In the genomic region with DNA sequence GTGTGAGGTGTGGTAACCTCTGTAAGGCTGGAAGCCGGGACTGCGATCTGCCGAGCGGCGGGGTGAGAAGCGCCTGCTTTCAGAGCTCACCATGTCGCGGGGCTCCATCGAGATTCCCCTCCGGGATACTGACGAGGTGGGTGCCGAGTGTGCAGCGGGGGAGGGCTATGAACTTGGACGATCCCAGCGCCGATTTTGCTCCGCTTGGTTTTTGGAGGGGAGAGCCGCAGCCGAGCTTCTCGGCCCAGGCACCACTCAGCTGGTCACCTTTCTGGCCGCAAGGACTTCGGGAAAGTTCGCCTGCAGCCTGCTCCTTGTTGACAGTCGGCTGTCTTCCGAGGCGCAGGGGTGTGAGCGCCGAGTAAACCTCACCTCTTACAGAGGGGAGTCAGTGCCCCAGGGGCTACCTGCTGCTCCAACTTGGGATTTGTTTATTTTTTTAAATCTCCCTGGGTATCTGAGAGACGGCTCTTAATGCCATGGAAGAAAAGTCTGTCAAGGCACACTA, we compare ENCODE assay signal across 8 mouse cellular contexts. TPM values are rescaled to one million over a fixed set of nuclear protein-coding genes. Genes with fewer than 3 reads are reported as not detected.
A peak's percentile ranks its signal among the peaks of the same experiment; 100 is the strongest.
DNase-seq lines count a peak whose midpoint lies in the region; ATAC-seq and TF ChIP-seq lines count a peak whose summit lies in the region.

No protein-coding gene starts in this region.

- peak overlapping the region; percentile 82 for H3K4me3 ChIP-seq in heart, embryonic 12.5 days
- peak overlapping the region; percentile 91 to 99 for H3K4me3 ChIP-seq in ES-E14 (ENCODE audit: insufficient read depth in 1 of 2, low read depth in 1 of 2, low read length in 2 of 2, poor library complexity in 1 of 2, severe bottlenecking in 1 of 2)
- peak overlapping the region; percentile 90 for H3K4me3 ChIP-seq in forebrain, postnatal 0 days (ENCODE audit: low read depth, low read length)
- H3K4me3 ChIP-seq in lung, embryonic 16.5 days (ENCODE audit: low read length) = peak overlapping the region; percentile 78

- H3K36me3 ChIP-seq in heart, embryonic 12.5 days = peaks cover 16% of the 10 kb centered on the region
- H3K36me3 ChIP-seq in ES-E14 (ENCODE audit: control insufficient read depth, insufficient read depth, low read length, poor library complexity, severe bottlenecking) = peaks cover 5% of the 10 kb centered on the region
- peaks cover 12% of the 10 kb centered on the region for H3K36me3 ChIP-seq in forebrain, postnatal 0 days (ENCODE audit: insufficient read depth)
- H3K36me3 ChIP-seq in lung, embryonic 16.5 days (ENCODE audit: control insufficient read depth, insufficient read depth, low read length) = peaks cover 2% of the 10 kb centered on the region

- H3K27ac ChIP-seq in heart, embryonic 12.5 days (ENCODE audit: poor library complexity, severe bottlenecking) = peak overlapping the region; percentile 94
- H3K27ac ChIP-seq in ES-E14 (ENCODE audit: insufficient read depth, low read depth, low read length, poor library complexity, severe bottlenecking) = no peak overlapping the region
- H3K27ac ChIP-seq in forebrain, postnatal 0 days (ENCODE audit: low read depth, low read length) = peak overlapping the region; percentile 91
- peak overlapping the region; percentile 90 for H3K27ac ChIP-seq in lung, embryonic 16.5 days (ENCODE audit: low read length)

- peak; percentile 33 for ATAC-seq in heart, embryonic 12.5 days (ENCODE audit: insufficient number of reproducible peaks, low FRiP score)
- peak; percentile 74 for ATAC-seq in forebrain, postnatal 0 days
- ATAC-seq in lung, embryonic 16.5 days (ENCODE audit: low read depth) = peak; percentile 42

- no peaks in the 10 kb centered on the region for H3K27me3 ChIP-seq in heart, embryonic 12.5 days (replicated peaks)
- no peaks in the 10 kb centered on the region for H3K27me3 ChIP-seq in forebrain, postnatal 0 days (ENCODE audit: insufficient read depth, low read length)
- no peaks in the 10 kb centered on the region for H3K27me3 ChIP-seq in lung, embryonic 16.5 days (ENCODE audit: control insufficient read depth, insufficient read depth, low read depth, low read length)

- in situ Hi-C loops in ES-E14 (cut with MboI; ENCODE audit: low sequenced_read_pairs in 2 of 2, unreplicated experiment in 2 of 2) = no loop called here

- H3K4me2 ChIP-seq in heart, embryonic 12.5 days = peak overlapping the region; percentile 82
- peak overlapping the region; percentile 67 for H3K4me2 ChIP-seq in forebrain, postnatal 0 days (ENCODE audit: low read depth)
- H3K4me2 ChIP-seq in lung, embryonic 16.5 days (ENCODE audit: low read depth, low read length) = peak overlapping the region; percentile 82

- no peak for TF ChIP-seq CTCF in forebrain, postnatal 0 days (IDR thresholded peaks at IDR 0.05; ENCODE audit: low read depth)

- H3K9ac ChIP-seq in heart, embryonic 12.5 days = peak overlapping the region; percentile 86
- peak overlapping the region; percentile 88 for H3K9ac ChIP-seq in ES-E14 (ENCODE audit: insufficient read depth, low read depth, low read length, poor library complexity, severe bottlenecking)
- peak overlapping the region; percentile 67 for H3K9ac ChIP-seq in forebrain, postnatal 0 days
- peak overlapping the region; percentile 78 for H3K9ac ChIP-seq in lung, embryonic 16.5 days (ENCODE audit: low read length)

- peaks cover 19% of the 10 kb centered on the region for H3K4me1 ChIP-seq in heart, embryonic 12.5 days (replicated peaks)
- H3K4me1 ChIP-seq in ES-E14 (ENCODE audit: control insufficient read depth in 2 of 2, insufficient read depth in 2 of 2, low read length in 2 of 2, poor library complexity in 1 of 2) = peaks cover 3 to 5% of the 10 kb centered on the region in 2 experiments; a peak in 1 of 4 replicates
- peaks cover 10% of the 10 kb centered on the region; the same call in 1 of the 2 replicates for H3K4me1 ChIP-seq in forebrain, postnatal 0 days (ENCODE audit: insufficient read depth)
- peaks cover 12% of the 10 kb centered on the region for H3K4me1 ChIP-seq in lung, embryonic 16.5 days (replicated peaks; ENCODE audit: control insufficient read depth, insufficient read depth, low read length)

- H3K9me3 ChIP-seq in heart, embryonic 12.5 days (replicated peaks) = no peaks in the 10 kb centered on the region
- H3K9me3 ChIP-seq in ES-E14 (ENCODE audit: control insufficient read depth, insufficient read depth, low read depth, low read length) = no peaks in the 10 kb centered on the region
- H3K9me3 ChIP-seq in forebrain, postnatal 0 days (ENCODE audit: low read length) = no peaks in the 10 kb centered on the region
- H3K9me3 ChIP-seq in lung, embryonic 16.5 days (ENCODE audit: control insufficient read depth, low read length) = no peaks in the 10 kb centered on the region

- under 1% methylated on average over 29 of the region's 29 CpGs for WGBS in heart, embryonic 12.5 days
- WGBS in forebrain, postnatal 0 days = under 1% methylated on average over 29 of the region's 29 CpGs
- under 1% methylated on average over 29 of the region's 29 CpGs for WGBS in lung, embryonic 16.5 days

- DNase-seq in heart, postnatal 4 days = no peak
- no peak for DNase-seq in ES-E14 (ENCODE audit: low read depth, low spot score)
- no peak for DNase-seq in forebrain, postnatal 0 days
- DNase-seq in embryo, embryonic 10 days (ENCODE audit: low spot score) = no peak
- no peak for DNase-seq in urinary bladder, postnatal 4 days (ENCODE audit: low spot score in 2 of 2)
- no peak for DNase-seq in layer of hippocampus, postnatal 10 days (ENCODE audit: low spot score in 2 of 2)

TF ChIP-seq in ES-E14, 5 proteins besides CTCF, POLR2A, EP300 and RAD21:
- no peak for TF ChIP-seq ZNF384 (IDR thresholded peaks at IDR 0.05; ENCODE audit: low read depth, low read length)
- no peak for TF ChIP-seq ZC3H11A (IDR thresholded peaks at IDR 0.05; ENCODE audit: borderline replicate concordance, low read depth, low read length)
- no peak for TF ChIP-seq MAFK (IDR thresholded peaks at IDR 0.05; ENCODE audit: insufficient read depth, low read depth, low read length)
- no peak for TF ChIP-seq HCFC1 (IDR thresholded peaks at IDR 0.05; ENCODE audit: borderline replicate concordance, insufficient read depth, low read length)
- TF ChIP-seq CHD2 (IDR thresholded peaks at IDR 0.05; ENCODE audit: low read depth, low read length) = no peak

RNA-seq across cellular contexts. Expression of a gene that starts 0.3 kb away (rescaled TPM):
- polyA plus RNA-seq in heart, embryonic 12.5 days (2016; fragmentation: Nextera tagmentation; extraction: Ambion mirVana) = 47.3 and 49.7 TPM in 2 replicates
- total RNA-seq in heart, postnatal 4 days (2021) = 10 to 100 TPM; 29.1 to 32.2 TPM
- total RNA-seq in ES-E14 (2012; rRNA removed) = 54.9 and 71.9 TPM in 2 replicates
- 60.3 and 61.7 TPM in 2 replicates for total RNA-seq in forebrain, postnatal 0 days (2014; rRNA removed)
- polyA plus RNA-seq in forebrain, postnatal 0 days (2015; fragmentation: Nextera tagmentation; extraction: Ambion mirVana) = 45.1 and 59.8 TPM in 2 replicates
- 59.6 and 62.9 TPM in 2 replicates for polyA plus RNA-seq in lung, embryonic 16.5 days (2015; fragmentation: Nextera tagmentation; extraction: Ambion mirVana)
- 10 to 100 TPM; 57.3 to 60.5 TPM for total RNA-seq in layer of hippocampus, postnatal 10 days (2021)

RNA-seq across cellular contexts. Expression of a gene that starts 46.8 kb away (rescaled TPM):
- 5.7 and 8.0 TPM in 2 replicates for polyA plus RNA-seq in heart, embryonic 12.5 days (2016; fragmentation: Nextera tagmentation; extraction: Ambion mirVana)
- total RNA-seq in heart, postnatal 4 days (2021) = 10 to 100 TPM; 10.4 to 13.2 TPM
- 0.21 and 0.27 TPM in 2 replicates for total RNA-seq in ES-E14 (2012; rRNA removed)
- 2.7 and 2.8 TPM in 2 replicates for total RNA-seq in forebrain, postnatal 0 days (2014; rRNA removed)
- 0.25 and 0.44 TPM in 2 replicates for polyA plus RNA-seq in forebrain, postnatal 0 days (2015; fragmentation: Nextera tagmentation; extraction: Ambion mirVana)
- 6.7 and 8.4 TPM in 2 replicates for polyA plus RNA-seq in lung, embryonic 16.5 days (2015; fragmentation: Nextera tagmentation; extraction: Ambion mirVana)
- total RNA-seq in layer of hippocampus, postnatal 10 days (2021) = 1 to 10 TPM; 1.3 to 1.7 TPM

RNA-seq across cellular contexts. Expression of a gene that starts 53.7 kb away (rescaled TPM):
- 852 and 867 TPM in 2 replicates for polyA plus RNA-seq in heart, embryonic 12.5 days (2016; fragmentation: Nextera tagmentation; extraction: Ambion mirVana)
- 1,000 to 10,000 TPM in 1 of 2 experiments, 100 to 1,000 TPM in 1; 990 to 1,046 TPM for total RNA-seq in heart, postnatal 4 days (2021)
- total RNA-seq in ES-E14 (2012; rRNA removed) = 494 and 627 TPM in 2 replicates
- total RNA-seq in forebrain, postnatal 0 days (2014; rRNA removed) = 576 and 580 TPM in 2 replicates
- 912 and 916 TPM in 2 replicates for polyA plus RNA-seq in forebrain, postnatal 0 days (2015; fragmentation: Nextera tagmentation; extraction: Ambion mirVana)
- polyA plus RNA-seq in lung, embryonic 16.5 days (2015; fragmentation: Nextera tagmentation; extraction: Ambion mirVana) = 754 and 831 TPM in 2 replicates
- 1,000 to 10,000 TPM; 1,036 to 1,049 TPM for total RNA-seq in layer of hippocampus, postnatal 10 days (2021)
